Mouse (Mus musculus) embryonic facial prominence, embryonic 14.5 days (tissue): Measurements from ENCODE around the gene Wdr59. TPM values are rescaled to one million over a fixed set of nuclear protein-coding genes. Genes with fewer than 3 reads are reported as not detected.
"Not testable (repeated sequence)": the region's sequence is repeated elsewhere in the genome, so short reads cannot be mapped to it uniquely, and the experiment has no call there.

Source experiments
- ATAC-seq: fragments of 200-750 bp; cut with Nextera tagmentation; 2 replicates; pipeline ENCODE4 v1.8.0; 2017; ENCODE audit warnings: low read depth, moderate number of reproducible peaks, moderate TSS enrichment
- DNase-seq: peaks from one replicate; pipeline ENCODE4 v3.0.0-alpha.2; 2015; ENCODE audit warnings: low spot score
- H3K27ac ChIP-seq: fragments of 300-500 bp; sonication (generic); replicated peaks from 2 replicates; pipeline ENCODE4 v1.5.1; 2014; ENCODE audit warnings: low read depth, mild to moderate bottlenecking, low read length, moderate library complexity
- H3K27me3 ChIP-seq: fragments of 300-500 bp; sonication (generic); replicated peaks from 2 replicates; pipeline ENCODE4 v1.6.1; 2014; ENCODE audit warnings: low read length; ENCODE audit not compliant: control insufficient read depth, insufficient read depth
- H3K36me3 ChIP-seq: fragments of 300-500 bp; sonication (generic); 2 replicates; pipeline ENCODE4 v1.6.1; 2014; ENCODE audit warnings: low read length, mixed read lengths; ENCODE audit not compliant: control insufficient read depth, insufficient read depth
- H3K4me1 ChIP-seq: fragments of 300-500 bp; sonication (generic); 2 replicates; pipeline ENCODE4 v1.6.1; 2014; ENCODE audit warnings: antibody characterized with exemption, low read length; ENCODE audit not compliant: control insufficient read depth, insufficient read depth
- H3K4me2 ChIP-seq: fragments of 300-500 bp; sonication (generic); 2 replicates; pipeline ENCODE4 v1.6.1; 2014; ENCODE audit warnings: low read depth, mild to moderate bottlenecking, low read length, moderate library complexity, mixed read lengths
- H3K4me3 ChIP-seq: fragments of 300-500 bp; sonication (generic); 2 replicates; pipeline ENCODE4 v1.5.1; 2014; ENCODE audit warnings: low read depth, mild to moderate bottlenecking, low read length
- H3K9ac ChIP-seq: fragments of 300-500 bp; sonication (generic); 2 replicates; pipeline ENCODE4 v1.6.1; 2014; ENCODE audit warnings: low read depth, mild to moderate bottlenecking, low read length, moderate library complexity, mixed read lengths
- H3K9me3 ChIP-seq: fragments of 300-500 bp; sonication (generic); 2 replicates; pipeline ENCODE4 v1.6.1; 2016; ENCODE audit warnings: low read length; ENCODE audit not compliant: control insufficient read depth
- WGBS: fragments of 180-500 bp; shearing (Covaris S2); extraction: QIAGEN DNeasy Blood & Tissue Kit; methylation state at CpG from one replicate; pipeline ENCODE4 v1.1.7; 2014; 5-methylcytosine and 5-hydroxymethylcytosine counted together
- polyA plus RNA-seq: library from polyadenylated mRNA; unstranded; fragments of >200 nt; fragmentation: Nextera tagmentation; extraction: Ambion mirVana; gene quantifications from 2 replicates; pipeline ENCODE4 v1.2.1, GENCODE M21; 2014

Wdr59 gene
- polyA plus RNA-seq, 1 experiment from 2014 or later, result 4.6 TPM

- H3K4me3 ChIP-seq, result no peak overlapping the region
- no peaks in the 10 kb centered on the region for H3K36me3 ChIP-seq
- no peaks in the 10 kb centered on the region for H3K27me3 ChIP-seq
- WGBS, result 81% methylated on average over 8 of the region's 8 CpGs
- no peaks in the 10 kb centered on the region for H3K4me1 ChIP-seq
- ATAC-seq (no peak), DNase-seq (no peak)
- no peak overlapping the region for H3K9ac ChIP-seq
- H3K27ac ChIP-seq, result no peak overlapping the region
- H3K9me3 ChIP-seq, result no peaks in the 10 kb centered on the region
- H3K4me2 ChIP-seq, result no peak overlapping the region
Measured at GRCm38 (mm10) chr8:111513446-111513845, 8.4 kb downstream of the Wdr59 start.

- Histone ChIP-seq H3K36me3 (no peaks in the 10 kb centered on the region), H3K27me3 (no peaks in the 10 kb centered on the region), H3K4me3 (no peak overlapping the region), H3K9ac (no peak overlapping the region), H3K4me1 (no peaks in the 10 kb centered on the region), H3K4me2 (no peak overlapping the region), H3K9me3 (no peaks in the 10 kb centered on the region), H3K27ac (no peak overlapping the region)
- ATAC-seq (no peak), DNase-seq (no peak)
- WGBS, result 74% methylated on average over 7 of the region's 7 CpGs
Measured at GRCm38 (mm10) chr8:111512941-111513340, 9.0 kb downstream of the Wdr59 start.

GRCm38 (mm10) chr8:111510401-111510800 lies 11.5 kb downstream of the Wdr59 start:
- Histone ChIP-seq H3K4me1 (no peaks in the 10 kb centered on the region), H3K27ac (no peak overlapping the region), H3K4me3 (no peak overlapping the region), H3K9ac (no peak overlapping the region), H3K27me3 (no peaks in the 10 kb centered on the region), H3K9me3 (no peaks in the 10 kb centered on the region), H3K36me3 (no peaks in the 10 kb centered on the region), H3K4me2 (no peak overlapping the region)
- DNase-seq (peak; percentile 18), ATAC-seq (no peak)
- 58% methylated on average over 4 of the region's 4 CpGs for WGBS

DNA sequence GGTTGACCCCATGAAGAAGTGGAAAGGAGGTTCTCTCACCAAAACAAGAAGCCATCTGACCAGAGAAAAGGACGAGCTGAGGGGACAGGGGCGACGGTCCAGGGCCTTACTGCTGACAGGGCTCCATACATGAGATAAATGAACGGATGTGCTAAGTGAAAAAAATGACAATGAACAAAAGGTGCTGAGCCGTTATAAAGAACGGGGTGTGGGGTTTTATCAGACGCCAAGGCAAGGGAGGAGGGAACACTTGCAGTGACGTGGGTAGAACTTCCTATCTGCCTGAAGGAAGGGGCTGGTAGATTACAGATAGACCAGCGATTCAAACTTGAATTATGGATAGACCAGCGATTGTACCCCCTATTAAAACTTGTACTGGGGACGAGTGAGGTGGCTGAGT lies 12.6 kb downstream of the Wdr59 start:
- no peak overlapping the region for H3K4me2 ChIP-seq

GRCm38 (mm10) chr8:111508566-111508965 lies 13.3 kb downstream of the Wdr59 start:
- H3K9me3 ChIP-seq, result no peaks in the 10 kb centered on the region
- no peak overlapping the region for H3K4me3 ChIP-seq
- ATAC-seq, result peak; percentile 41; the same call in 1 of the 2 replicates
- no peak overlapping the region for H3K4me2 ChIP-seq
- H3K27ac ChIP-seq, result no peak overlapping the region
- H3K36me3 ChIP-seq, result peaks cover 8% of the 10 kb centered on the region; the same call in 1 of the 2 replicates
- H3K4me1 ChIP-seq, result no peaks in the 10 kb centered on the region
- H3K27me3 ChIP-seq, result no peaks in the 10 kb centered on the region
- 44% methylated on average over 2 of the region's 2 CpGs for WGBS
- no peak overlapping the region for H3K9ac ChIP-seq
- DNase-seq, result peak; percentile 65

More for the DNA sequence above, 12.6 kb downstream of the Wdr59 start:
- Histone ChIP-seq H3K9me3 (no peaks in the 10 kb centered on the region), H3K4me1 (no peaks in the 10 kb centered on the region), H3K4me3 (no peak overlapping the region), H3K27me3 (no peaks in the 10 kb centered on the region), H3K36me3 (0 out of 2 replicates have a peak, but pooled peaks cover under 1% of the 10 kb centered on the region), H3K27ac (no peak overlapping the region), H3K9ac (no peak overlapping the region)
- ATAC-seq (no peak), DNase-seq (no peak)
- WGBS, result 87% methylated on average over 11 of the region's 11 CpGs

- Histone ChIP-seq H3K27ac (no peak overlapping the region), H3K36me3 (peaks cover 42% of the 10 kb centered on the region; the same call in 1 of the 2 replicates), H3K9me3 (no peaks in the 10 kb centered on the region), H3K4me2 (no peak overlapping the region), H3K27me3 (no peaks in the 10 kb centered on the region), H3K4me3 (no peak overlapping the region), H3K4me1 (no peaks in the 10 kb centered on the region), H3K9ac (no peak overlapping the region)
- ATAC-seq, result no peak
- 66% methylated on average over 11 of the region's 11 CpGs for WGBS
- no peak for DNase-seq
Measured at GRCm38 (mm10) chr8:111501724-111502464, 20.0 kb downstream of the Wdr59 start.

- peaks cover 54% of the 10 kb centered on the region; the same call in 1 of the 2 replicates for H3K36me3 ChIP-seq
- not testable (repeated sequence) for H3K4me3 ChIP-seq, H3K4me2 ChIP-seq, H3K9ac ChIP-seq, ATAC-seq, H3K27me3 ChIP-seq, DNase-seq, H3K27ac ChIP-seq, H3K9me3 ChIP-seq, H3K4me1 ChIP-seq
- WGBS, result 89% methylated on average over 4 of the region's 6 CpGs
Measured at GRCm38 (mm10) chr8:111498249-111498648, 23.6 kb downstream of the Wdr59 start.

- 83% methylated on average over 7 of the region's 7 CpGs for WGBS
- Histone ChIP-seq H3K27ac (no peak overlapping the region), H3K36me3 (peaks cover 52% of the 10 kb centered on the region; the same call in 1 of the 2 replicates), H3K27me3 (no peaks in the 10 kb centered on the region), H3K9ac (no peak overlapping the region), H3K4me3 (no peak overlapping the region), H3K9me3 (no peaks in the 10 kb centered on the region), H3K4me1 (no peaks in the 10 kb centered on the region), H3K4me2 (no peak overlapping the region)
- ATAC-seq (no peak), DNase-seq (no peak)
Measured at GRCm38 (mm10) chr8:111496326-111496725, 25.6 kb downstream of the Wdr59 start.

DNA sequence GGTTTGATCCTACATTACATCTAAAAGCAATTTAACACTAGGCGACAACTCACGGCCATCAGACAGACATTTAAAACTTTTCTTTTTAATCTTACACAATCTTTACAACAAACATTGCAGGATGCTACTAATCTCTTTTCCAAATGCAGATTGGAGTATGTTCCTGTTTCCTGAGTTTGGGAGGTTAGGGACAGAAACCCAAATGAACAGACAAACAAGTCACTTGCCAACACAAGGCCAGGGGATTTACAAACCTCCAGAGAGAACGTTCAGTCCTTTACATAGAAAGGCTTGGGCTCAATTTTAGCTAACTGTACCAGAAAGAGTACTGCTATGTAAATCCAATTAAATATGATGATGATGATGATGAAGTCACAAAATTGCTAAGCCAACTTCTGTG lies 28.7 kb downstream of the Wdr59 start:
- no peak overlapping the region for H3K27ac ChIP-seq
- H3K36me3 ChIP-seq, result peaks cover 34% of the 10 kb centered on the region; the same call in 1 of the 2 replicates
- H3K4me1 ChIP-seq, result no peaks in the 10 kb centered on the region
- H3K9ac ChIP-seq, result no peak overlapping the region
- DNase-seq, result no peak
- no peaks in the 10 kb centered on the region for H3K9me3 ChIP-seq
- H3K27me3 ChIP-seq, result no peaks in the 10 kb centered on the region
- H3K4me3 ChIP-seq, result no peak overlapping the region
- no peak overlapping the region for H3K4me2 ChIP-seq
- WGBS, result 88% methylated on average over 3 of the region's 3 CpGs
- ATAC-seq, result no peak
